Mouse (Mus musculus) kidney, embryonic 15.5 days (tissue): Measurements from ENCODE around the gene Sh3glb1. TPM values are rescaled to one million over a fixed set of nuclear protein-coding genes. Genes with fewer than 3 reads are reported as not detected.
"Not testable (repeated sequence)": the region's sequence is repeated elsewhere in the genome, so short reads cannot be mapped to it uniquely, and the experiment has no call there.

ENCODE experiments used
- ATAC-seq: fragments of 200-750 bp; cut with Nextera tagmentation; replicated peaks from 2 replicates; pipeline ENCODE4 v1.8.0; 2017; ENCODE audit warnings: moderate TSS enrichment; ENCODE audit not compliant: low FRiP score
- H3K27ac ChIP-seq: fragments of 300-500 bp; sonication (generic); 2 replicates; pipeline ENCODE4 v1.5.1; 2015; ENCODE audit warnings: mild to moderate bottlenecking, inconsistent platforms
- H3K27me3 ChIP-seq: fragments of 300-500 bp; sonication (generic); 2 replicates; pipeline ENCODE4 v1.6.1; 2015; ENCODE audit warnings: inconsistent platforms
- H3K36me3 ChIP-seq: fragments of 300-500 bp; sonication (generic); 2 replicates; pipeline ENCODE4 v1.6.1; 2015; ENCODE audit warnings: inconsistent platforms
- H3K4me1 ChIP-seq: fragments of 300-500 bp; sonication (generic); 2 replicates; pipeline ENCODE4 v1.6.1; 2015; ENCODE audit warnings: inconsistent platforms
- H3K4me2 ChIP-seq: fragments of 300-500 bp; sonication (generic); 2 replicates; pipeline ENCODE4 v1.6.1; 2015; ENCODE audit warnings: moderate library complexity, mild to moderate bottlenecking, inconsistent platforms
- H3K4me3 ChIP-seq: fragments of 300-500 bp; sonication (generic); replicated peaks from 2 replicates; pipeline ENCODE4 v1.5.1; 2015; ENCODE audit warnings: mild to moderate bottlenecking, inconsistent platforms
- H3K9ac ChIP-seq: fragments of 300-500 bp; sonication (generic); 2 replicates; pipeline ENCODE4 v1.6.1; 2015; ENCODE audit warnings: mild to moderate bottlenecking, inconsistent platforms
- H3K9me3 ChIP-seq: fragments of 300-500 bp; sonication (generic); replicated peaks from 2 replicates; pipeline ENCODE4 v1.6.1; 2016; ENCODE audit warnings: inconsistent platforms
- WGBS: fragments of 180-500 bp; shearing (Covaris S2); methylation state at CpG from one replicate; pipeline ENCODE4 v1.1.7; 2015; ENCODE audit warnings: mixed read lengths; 5-methylcytosine and 5-hydroxymethylcytosine counted together
- polyA plus RNA-seq: library from polyadenylated mRNA; unstranded; fragments of >200 nt; fragmentation: Nextera tagmentation; extraction: Ambion mirVana; gene quantifications from 2 replicates; pipeline ENCODE4 v1.2.1, GENCODE M21; 2015

Sh3glb1 gene
- 92.7 and 104 TPM in 2 replicates for polyA plus RNA-seq

DNA sequence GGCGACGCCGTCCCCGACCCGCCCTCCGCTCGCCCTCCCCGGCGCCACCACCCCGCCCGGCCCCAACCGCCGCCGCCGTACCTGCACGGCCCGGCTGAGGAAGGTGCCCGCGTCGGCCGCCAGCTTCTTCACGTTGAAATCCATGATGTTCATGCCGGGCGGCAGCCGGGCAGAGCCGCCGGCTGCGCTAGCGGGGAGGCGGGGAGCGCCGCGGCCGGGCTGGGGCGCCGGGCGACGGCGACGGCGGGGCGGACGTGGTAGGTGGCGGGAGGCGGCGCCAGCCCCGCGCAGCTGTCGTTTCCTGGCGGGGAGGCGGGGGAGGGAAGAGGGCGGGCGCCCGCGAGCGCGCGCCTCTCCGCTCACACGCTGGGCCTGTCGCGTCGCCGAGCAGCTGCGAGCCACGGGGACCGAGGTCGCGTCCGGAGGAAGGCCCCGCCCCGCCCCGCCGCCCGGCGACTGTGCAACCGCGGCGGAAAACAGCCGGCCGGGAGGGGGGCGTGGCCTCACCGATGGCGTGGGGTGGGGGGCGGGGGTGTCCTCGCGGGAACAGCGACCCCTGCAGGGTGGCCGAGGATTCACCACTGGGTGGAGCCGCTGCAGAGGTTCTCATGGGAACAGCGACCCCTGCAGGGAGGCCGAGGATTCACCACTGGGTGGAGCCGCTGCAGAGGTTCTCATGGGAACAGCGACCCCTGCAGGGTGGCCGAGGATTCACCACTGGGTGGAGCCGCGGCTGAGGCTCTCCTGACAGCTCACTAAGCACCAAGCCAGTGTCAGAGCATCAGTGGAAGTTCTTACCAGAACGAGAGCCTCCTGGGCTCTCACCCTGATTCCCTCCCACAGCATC lies at the start of gene Sh3glb1:
Gene Sh3glb1 (minus strand): TSS at position 435 of the 847 bp plus-strand sequence.
- H3K9ac ChIP-seq: peak within 1 kb of the TSS; percentile 88
- no peaks in the 10 kb centered on the region for H3K36me3 ChIP-seq
- peak within 1 kb of the TSS; percentile 99 for H3K27ac ChIP-seq
- H3K4me2 ChIP-seq: peak within 1 kb of the TSS; percentile 84
- H3K4me3 ChIP-seq: peak within 1 kb of the TSS; percentile 88
- no peaks in the 10 kb centered on the region for H3K27me3 ChIP-seq
- H3K4me1 ChIP-seq: peaks cover 36% of the 10 kb centered on the region
- H3K9me3 ChIP-seq: no peaks in the 10 kb centered on the region
- under 1% methylated on average over 91 of the region's 98 CpGs for WGBS
- ATAC-seq: peak; percentile 92

DNA sequence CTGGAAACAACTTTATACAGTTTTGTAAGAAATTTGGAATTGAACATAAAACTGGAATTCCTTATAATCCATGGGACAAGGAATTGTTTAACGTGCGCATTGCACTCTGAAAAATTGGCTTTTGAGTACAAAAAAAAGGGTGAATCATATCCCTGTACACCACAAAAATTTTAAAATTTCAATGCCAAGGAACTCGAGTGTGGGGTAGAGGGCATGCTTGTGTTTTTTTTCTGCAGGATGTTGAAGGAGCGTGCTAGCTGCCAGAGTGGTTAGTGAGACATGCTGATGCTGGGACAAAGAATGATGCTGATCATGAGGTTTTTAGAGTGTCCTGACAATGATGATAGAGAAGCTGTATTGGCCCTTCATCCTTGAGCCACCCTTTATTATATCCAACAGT lies 45.0 kb upstream of the Sh3glb1 start:
- WGBS: 86% methylated on average over 4 of the region's 4 CpGs
- Histone ChIP-seq H3K9me3 (no peaks in the 10 kb centered on the region), H3K4me3 (no peak overlapping the region), H3K36me3 (no peaks in the 10 kb centered on the region), H3K4me1 (peaks cover 11% of the 10 kb centered on the region), H3K27me3 (no peaks in the 10 kb centered on the region), H3K9ac (no peak overlapping the region), H3K27ac (no peak overlapping the region), H3K4me2 (no peak overlapping the region)
- ATAC-seq: no peak

DNA sequence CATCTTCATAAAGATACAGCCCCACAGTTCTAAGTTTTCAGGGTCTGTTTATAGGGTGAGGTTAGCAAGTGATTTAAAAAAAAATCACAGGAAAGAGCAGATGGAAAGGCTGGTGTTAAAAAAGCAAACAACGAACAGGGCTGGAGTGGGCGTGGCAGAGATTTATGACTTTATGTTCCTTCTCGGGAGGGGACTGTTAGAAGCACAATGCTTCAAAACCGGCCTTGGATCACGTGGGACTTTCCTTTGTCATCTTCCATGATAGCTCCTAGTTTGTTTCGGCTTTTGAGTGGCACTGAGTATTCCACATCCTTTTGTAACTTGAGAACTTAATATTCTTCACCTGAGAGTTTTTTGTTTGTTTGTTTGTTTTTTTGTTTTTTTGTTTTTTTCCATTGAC lies 41.3 kb upstream of the Sh3glb1 start:
- H3K36me3 ChIP-seq: no peaks in the 10 kb centered on the region
- H3K4me2 ChIP-seq: peak overlapping the region; percentile 36
- 15% methylated on average over 6 of the region's 6 CpGs for WGBS
- no peak overlapping the region for H3K9ac ChIP-seq
- no peak overlapping the region for H3K4me3 ChIP-seq
- H3K4me1 ChIP-seq: peaks cover 11% of the 10 kb centered on the region
- H3K27ac ChIP-seq: peak overlapping the region; percentile 72
- H3K9me3 ChIP-seq: no peaks in the 10 kb centered on the region
- 0 out of 2 replicates have a peak, but pooled peaks have one; percentile 46 for ATAC-seq
- H3K27me3 ChIP-seq: no peaks in the 10 kb centered on the region

DNA sequence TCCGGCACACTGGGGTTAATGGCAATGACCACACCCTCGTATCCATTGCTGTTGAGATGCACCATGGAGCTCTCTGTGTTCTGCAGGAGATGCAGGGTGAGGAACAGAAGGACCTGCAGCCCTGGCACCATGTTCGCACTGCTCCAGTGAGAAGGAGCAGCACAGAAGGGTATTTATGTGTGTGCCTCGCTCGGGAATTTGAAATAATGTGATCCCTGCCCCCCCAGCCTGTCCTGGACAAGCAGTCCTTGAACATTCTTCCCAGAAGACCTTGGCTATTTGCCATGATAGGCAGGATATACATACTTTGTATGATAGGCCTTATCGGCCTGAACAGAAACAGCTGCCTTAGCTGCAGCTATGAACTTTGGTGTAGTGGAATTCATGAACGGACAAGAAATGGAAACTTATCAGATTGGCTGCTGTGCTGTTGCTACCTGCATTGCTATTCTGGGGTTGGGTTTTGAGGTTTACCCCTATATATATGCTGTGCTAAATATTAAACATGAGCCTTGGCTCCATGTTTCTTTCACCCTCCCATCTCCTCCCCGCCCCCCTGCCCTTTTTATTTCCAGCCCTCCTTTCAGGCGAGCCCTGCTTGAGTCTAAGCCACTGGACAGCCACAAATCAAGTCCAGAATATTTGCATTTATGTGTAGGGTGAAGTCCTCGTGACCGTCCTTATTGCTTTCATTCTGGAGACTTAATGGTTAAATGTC lies 40.6 kb upstream of the Sh3glb1 start, which contains the start of gene Clca3a1:
Gene Clca3a1 (minus strand): TSS at position 386 of the 718 bp plus-strand sequence.
- Histone ChIP-seq H3K9me3 (no peaks in the 10 kb centered on the region), H3K36me3 (no peaks in the 10 kb centered on the region), H3K9ac (no peak within 1 kb of the TSS), H3K4me1 (peaks cover 11% of the 10 kb centered on the region), H3K4me3 (peak within 1 kb of the TSS; percentile 18), H3K4me2 (peak within 1 kb of the TSS; percentile 36), H3K27me3 (no peaks in the 10 kb centered on the region), H3K27ac (peak within 1 kb of the TSS; percentile 72)
- ATAC-seq: peak; percentile 88
- 39% methylated on average over 11 of the region's 11 CpGs for WGBS

DNA sequence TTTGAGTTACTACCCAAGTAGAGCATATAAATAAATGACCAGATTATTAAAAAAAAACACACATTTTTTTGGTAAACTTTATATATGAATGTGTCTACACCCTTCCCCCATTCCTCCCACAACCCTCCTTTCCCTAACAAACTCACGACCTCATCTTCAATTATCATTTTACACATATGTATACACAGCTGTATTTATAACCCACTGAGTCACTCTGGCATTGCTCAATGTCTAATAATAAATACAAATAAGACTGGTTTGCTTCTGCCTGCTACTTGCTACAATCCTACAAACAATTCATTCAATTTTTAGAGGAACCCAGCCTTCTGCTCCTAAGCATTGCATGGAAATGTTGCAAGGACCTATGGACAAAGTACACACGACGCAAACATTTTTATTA lies 39.6 kb upstream of the Sh3glb1 start:
- 79% methylated on average over 3 of the region's 3 CpGs for WGBS

GRCm38 (mm10) chr3:144756103-144756502 lies 36.0 kb upstream of the Sh3glb1 start:
- not testable (repeated sequence) for H3K36me3 ChIP-seq, H3K4me3 ChIP-seq, H3K9me3 ChIP-seq, H3K27me3 ChIP-seq, H3K27ac ChIP-seq, H3K9ac ChIP-seq, ATAC-seq, H3K4me2 ChIP-seq, H3K4me1 ChIP-seq
- WGBS: 71% methylated on average over 8 of the region's 8 CpGs

More for the DNA sequence above, 39.6 kb upstream of the Sh3glb1 start:
- H3K27me3 ChIP-seq: no peaks in the 10 kb centered on the region
- H3K9me3 ChIP-seq: no peaks in the 10 kb centered on the region
- peak overlapping the region; percentile 18; the same call in 1 of the 2 replicates for H3K4me3 ChIP-seq
- no peak for ATAC-seq
- peak overlapping the region; percentile 32; the same call in 1 of the 2 replicates for H3K4me2 ChIP-seq
- H3K36me3 ChIP-seq: no peaks in the 10 kb centered on the region
- H3K9ac ChIP-seq: no peak overlapping the region
- peaks cover 11% of the 10 kb centered on the region for H3K4me1 ChIP-seq
- no peak overlapping the region for H3K27ac ChIP-seq

- Histone ChIP-seq H3K27me3 (no peaks in the 10 kb centered on the region), H3K36me3 (no peaks in the 10 kb centered on the region), H3K4me3 (no peak overlapping the region), H3K4me2 (no peak overlapping the region), H3K27ac (no peak overlapping the region), H3K9me3 (no peaks in the 10 kb centered on the region), H3K9ac (no peak overlapping the region), H3K4me1 (no peaks in the 10 kb centered on the region)
- WGBS: 7% methylated on average over 2 of the region's 2 CpGs
- ATAC-seq: no peak
These were observed 33.0 kb upstream of the Sh3glb1 start for GRCm38 (mm10) chr3:144753120-144753519.

- not testable (repeated sequence) for H3K27ac ChIP-seq, H3K9me3 ChIP-seq, H3K36me3 ChIP-seq, H3K4me3 ChIP-seq, H3K4me2 ChIP-seq, ATAC-seq, H3K4me1 ChIP-seq, H3K9ac ChIP-seq, H3K27me3 ChIP-seq
- WGBS: 61% methylated on average over 19 of the region's 21 CpGs
These were observed 29.2 kb upstream of the Sh3glb1 start for GRCm38 (mm10) chr3:144749062-144749963.

GRCm38 (mm10) chr3:144747706-144748105 lies 27.6 kb upstream of the Sh3glb1 start:
- H3K27ac ChIP-seq, H3K9ac ChIP-seq, H3K9me3 ChIP-seq, H3K4me3 ChIP-seq, H3K4me1 ChIP-seq, H3K4me2 ChIP-seq, H3K36me3 ChIP-seq, ATAC-seq, H3K27me3 ChIP-seq: not testable (repeated sequence)
- 60% methylated on average over 3 of the region's 3 CpGs for WGBS

DNA sequence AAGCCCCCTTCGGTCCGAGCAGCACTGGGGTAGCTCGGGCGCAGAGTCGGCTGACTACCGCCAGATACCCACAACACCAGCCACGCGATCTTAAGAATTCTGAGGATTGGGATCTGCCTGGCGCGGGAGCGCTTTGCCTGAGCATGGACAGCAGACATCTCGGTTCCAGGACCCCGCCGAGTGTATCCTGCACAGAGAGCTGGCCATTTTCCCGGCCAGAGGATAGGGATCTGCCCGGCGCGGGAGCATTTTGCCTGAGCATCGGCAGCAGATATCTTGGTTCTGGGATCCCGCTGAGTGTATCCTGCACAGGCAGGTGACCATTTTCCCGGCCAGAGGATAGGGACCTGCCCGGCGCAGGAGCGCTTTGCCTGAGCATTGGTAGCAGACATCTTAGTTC lies 18.3 kb upstream of the Sh3glb1 start:
- H3K27ac ChIP-seq, ATAC-seq: not testable (repeated sequence)
- WGBS: 78% methylated on average over 24 of the region's 24 CpGs

GRCm38 (mm10) chr3:144736831-144737230 lies 16.7 kb upstream of the Sh3glb1 start:
- H3K27me3 ChIP-seq: no peaks in the 10 kb centered on the region
- H3K36me3 ChIP-seq: no peaks in the 10 kb centered on the region
- no peak for ATAC-seq
- H3K4me2 ChIP-seq: no peak overlapping the region
- H3K9me3 ChIP-seq: no peaks in the 10 kb centered on the region
- no peaks in the 10 kb centered on the region for H3K4me1 ChIP-seq
- no peak overlapping the region for H3K9ac ChIP-seq
- 27% methylated on average over 9 of the region's 9 CpGs for WGBS
- no peak overlapping the region for H3K27ac ChIP-seq
- no peak overlapping the region for H3K4me3 ChIP-seq

More for the DNA sequence above, 18.3 kb upstream of the Sh3glb1 start:
- not testable (repeated sequence) for H3K9me3 ChIP-seq, H3K4me2 ChIP-seq, H3K27me3 ChIP-seq, H3K4me3 ChIP-seq, H3K9ac ChIP-seq, H3K36me3 ChIP-seq, H3K4me1 ChIP-seq
